Mouse (Mus musculus) C2C12 (cell line): ENCODE results near the gene Usp13.

Experiments
- CEBPB ChIP-seq: IDR thresholded peaks from one replicate; pipeline ENCODE4 v1.6.1; 2011; ENCODE audit warnings: low read depth, mild to moderate bottlenecking, control low read depth, moderate library complexity
- CTCF ChIP-seq: IDR thresholded peaks from one replicate; pipeline ENCODE4 v1.5.1; 2011; ENCODE audit not compliant: control insufficient read depth, insufficient read depth, insufficient read length
- FOSL1 ChIP-seq: IDR thresholded peaks from one replicate; pipeline ENCODE4 v1.8.0; 2011; ENCODE audit warnings: mild to moderate bottlenecking, low read length; ENCODE audit not compliant: poor library complexity, insufficient read depth, severe bottlenecking
- MAX ChIP-seq: IDR thresholded peaks from one replicate; pipeline ENCODE4 v1.6.1; 2011; ENCODE audit warnings: mild to moderate bottlenecking, control low read depth
- MYOD1 ChIP-seq: IDR thresholded peaks from one replicate; pipeline ENCODE4 v1.6.1; 2011; ENCODE audit warnings: low read depth; ENCODE audit not compliant: control insufficient read depth, insufficient read length
- MYOG ChIP-seq: IDR thresholded peaks from one replicate; pipeline ENCODE4 v1.6.1; 2011; ENCODE audit not compliant: control insufficient read depth, insufficient read length; ENCODE audit errors: extremely low read depth
- USF1 ChIP-seq: IDR thresholded peaks from one replicate; pipeline ENCODE4 v1.6.1; 2011; ENCODE audit warnings: low read depth, mild to moderate bottlenecking, control low read depth, moderate library complexity

GRCm38 (mm10) chr3:32939802-32940501 lies 122.6 kb downstream of the Usp13 start:
- TF ChIP-seq CTCF (no peak), MAX (no peak), MYOD1 (no peak), CEBPB (no peak), USF1 (no peak), MYOG (no peak), FOSL1 (no peak)
